Mouse (Mus musculus): Measurements from ENCODE around the gene Tmod4. TPM values are rescaled to one million over a fixed set of nuclear protein-coding genes. Genes with fewer than 3 reads are reported as not detected.

The Tmod4 gene
- polyA plus RNA-seq, 1 experiment: 0.77 TPM

DNA sequence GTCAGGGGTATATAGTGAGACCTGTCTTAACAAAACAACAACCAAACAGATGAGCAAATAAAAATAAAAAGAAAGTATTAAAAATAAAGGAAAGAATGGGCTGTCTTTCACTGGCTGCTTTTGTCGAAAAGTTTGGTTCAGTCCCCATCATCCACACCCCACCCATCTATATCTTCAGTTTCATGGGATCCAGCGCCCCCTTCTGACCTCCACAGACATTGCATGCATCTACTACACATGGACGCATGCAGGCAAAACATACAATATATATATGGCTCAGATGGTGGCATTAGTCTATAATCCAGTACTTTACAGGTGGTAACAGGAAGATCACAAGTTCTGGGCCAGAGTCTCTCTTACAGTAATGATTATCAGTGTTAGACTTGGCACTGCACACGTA lies 29.6 kb downstream of the Tmod4 start:
- Histone ChIP-seq H3K4me1 (ENCODE audit: control insufficient read depth, insufficient read depth, low read length) (no peaks in the 10 kb centered on the region), H3K27ac (ENCODE audit: insufficient read depth, low read length) (no peak overlapping the region), H3K4me3 (ENCODE audit: insufficient read depth, low read length) (no peak overlapping the region)
- peak; percentile 53 for TF ChIP-seq CTCF (IDR thresholded peaks at IDR 0.05; ENCODE audit: extremely low read depth, insufficient read depth, low read length)
- no peak for TF ChIP-seq POLR2A (IDR thresholded peaks at IDR 0.05; ENCODE audit: extremely low read depth, insufficient read depth, low read length)

DNA sequence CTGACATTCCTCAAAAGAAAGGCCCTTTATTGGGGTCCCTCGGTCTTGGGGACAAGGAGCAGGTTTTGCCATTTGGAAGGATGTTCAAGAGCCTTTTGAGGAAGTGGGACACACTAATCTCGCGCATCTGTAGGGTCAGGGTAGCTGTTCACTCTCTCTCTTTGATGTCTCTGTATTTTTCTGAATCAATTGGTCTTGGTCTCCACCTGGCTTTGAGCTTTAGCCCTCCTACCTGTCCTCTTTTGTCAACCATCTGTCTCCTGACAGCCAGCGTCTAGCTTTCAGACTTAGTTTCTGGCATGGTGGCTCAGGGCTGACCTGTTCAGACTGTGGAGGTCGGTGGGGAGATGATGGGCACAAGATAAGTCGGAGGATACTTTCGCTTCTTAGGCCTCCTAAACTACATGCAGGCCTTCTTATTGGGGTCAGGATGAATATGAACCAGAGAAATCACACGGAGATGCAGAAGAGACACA lies 35.3 kb downstream of the Tmod4 start:
- no peak overlapping the region for H3K27ac ChIP-seq (ENCODE audit: insufficient read depth, low read length)

DNA sequence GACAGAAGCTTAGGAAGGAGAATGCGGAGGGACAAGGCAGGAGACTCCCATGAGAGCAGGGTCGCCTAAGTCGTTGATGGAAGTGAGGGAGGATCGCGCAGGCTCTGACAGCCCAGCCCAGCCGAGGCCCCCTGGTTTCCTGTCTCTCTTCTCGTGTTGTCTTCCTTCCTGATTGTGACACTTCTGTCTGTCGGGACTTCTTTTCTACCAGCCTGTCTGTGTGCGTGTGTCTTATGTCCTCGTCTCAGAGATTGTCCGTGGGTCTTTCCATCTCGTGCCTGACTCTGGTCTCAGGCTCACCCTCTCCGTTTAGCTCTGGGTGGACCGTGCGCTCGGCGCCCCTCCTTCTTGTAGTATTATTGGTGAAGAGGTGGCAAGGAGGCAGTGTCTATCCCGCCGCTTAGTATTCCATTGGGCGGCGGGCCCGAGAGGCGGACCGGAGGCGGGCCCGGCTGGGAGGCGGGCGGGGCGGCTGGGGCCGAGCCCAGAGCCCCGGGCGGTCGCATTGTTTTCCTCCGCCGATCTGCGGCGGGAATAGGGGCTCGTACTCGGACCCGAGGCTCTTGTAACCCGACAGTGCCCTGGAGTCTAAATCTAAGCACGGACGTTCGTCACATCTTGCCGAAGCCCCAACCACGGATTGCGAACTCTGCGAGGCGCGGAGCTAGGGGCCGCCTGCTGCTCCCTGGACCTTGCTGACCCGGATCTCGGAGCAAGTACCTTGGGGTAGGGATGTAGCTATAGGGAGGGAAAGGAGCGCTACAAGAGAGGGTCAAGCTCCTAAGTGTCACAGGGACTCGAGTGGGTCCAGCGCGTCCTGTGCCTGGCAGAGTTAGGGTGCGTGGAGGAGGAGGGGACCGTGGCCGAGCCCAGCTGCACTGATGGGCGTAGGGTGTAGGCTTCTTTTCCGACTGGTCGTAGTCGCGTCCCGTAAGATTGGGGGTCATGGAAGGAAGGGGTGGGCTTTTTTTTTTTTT lies 36.0 kb downstream of the Tmod4 start, which contains the start of gene Sema6c:
Gene Sema6c, plus strand, starts transcription at position 471 of the 977 bp plus-strand sequence.
- peak; percentile 91 for TF ChIP-seq POLR2A (IDR thresholded peaks at IDR 0.05; ENCODE audit: extremely low read depth, insufficient read depth, low read length)
- TF ChIP-seq CTCF (IDR thresholded peaks at IDR 0.05; ENCODE audit: extremely low read depth, insufficient read depth, low read length): no peak
- H3K4me3 ChIP-seq (ENCODE audit: insufficient read depth, low read length): peak within 1 kb of the TSS; percentile 99
- no peak within 1 kb of the TSS for H3K27ac ChIP-seq (ENCODE audit: insufficient read depth, low read length)
- peaks cover 3% of the 10 kb centered on the region; the same call in 1 of the 2 replicates for H3K4me1 ChIP-seq (ENCODE audit: control insufficient read depth, insufficient read depth, low read length)

More for the DNA sequence above, 35.3 kb downstream of the Tmod4 start:
- Histone ChIP-seq H3K4me1 (ENCODE audit: control insufficient read depth, insufficient read depth, low read length) (peaks cover 3% of the 10 kb centered on the region; the same call in 1 of the 2 replicates), H3K4me3 (ENCODE audit: insufficient read depth, low read length) (peak overlapping the region; percentile 99)
- TF ChIP-seq CTCF (IDR thresholded peaks at IDR 0.05; ENCODE audit: extremely low read depth, insufficient read depth, low read length) (no peak), POLR2A (IDR thresholded peaks at IDR 0.05; ENCODE audit: extremely low read depth, insufficient read depth, low read length) (no peak)

DNA sequence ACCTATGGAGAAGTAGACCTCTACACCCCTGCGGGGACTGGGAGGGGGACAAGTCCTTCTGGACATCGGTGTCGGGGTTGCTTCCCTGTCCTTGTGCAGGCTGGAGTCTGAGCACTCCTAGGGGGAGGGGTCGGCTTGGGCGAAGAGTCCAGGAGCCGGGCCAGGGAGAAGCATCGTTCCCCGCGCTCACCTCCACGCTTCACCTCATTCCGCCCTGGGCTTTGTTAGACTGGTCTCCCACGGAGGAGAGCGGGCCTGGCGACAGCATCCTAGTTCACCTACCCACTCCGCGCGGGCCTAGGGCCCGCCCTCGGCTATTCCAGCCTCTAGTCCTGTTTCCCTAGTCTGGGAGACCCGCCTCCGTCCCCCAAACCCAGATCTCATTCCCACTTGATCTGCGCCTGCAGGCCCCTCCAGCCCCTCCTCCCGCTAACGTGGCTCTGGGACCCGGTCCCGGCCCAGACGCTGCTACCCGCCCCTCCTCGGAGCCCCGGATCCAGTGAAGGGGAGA lies 36.8 kb downstream of the Tmod4 start:
- Histone ChIP-seq H3K4me1 (ENCODE audit: control insufficient read depth, insufficient read depth, low read length) (peaks cover 3% of the 10 kb centered on the region; the same call in 1 of the 2 replicates), H3K27ac (ENCODE audit: insufficient read depth, low read length) (no peak overlapping the region), H3K4me3 (ENCODE audit: insufficient read depth, low read length) (peak overlapping the region; percentile 99)
- no peak for TF ChIP-seq CTCF (IDR thresholded peaks at IDR 0.05; ENCODE audit: extremely low read depth, insufficient read depth, low read length)
- TF ChIP-seq POLR2A (IDR thresholded peaks at IDR 0.05; ENCODE audit: extremely low read depth, insufficient read depth, low read length): no peak

DNA sequence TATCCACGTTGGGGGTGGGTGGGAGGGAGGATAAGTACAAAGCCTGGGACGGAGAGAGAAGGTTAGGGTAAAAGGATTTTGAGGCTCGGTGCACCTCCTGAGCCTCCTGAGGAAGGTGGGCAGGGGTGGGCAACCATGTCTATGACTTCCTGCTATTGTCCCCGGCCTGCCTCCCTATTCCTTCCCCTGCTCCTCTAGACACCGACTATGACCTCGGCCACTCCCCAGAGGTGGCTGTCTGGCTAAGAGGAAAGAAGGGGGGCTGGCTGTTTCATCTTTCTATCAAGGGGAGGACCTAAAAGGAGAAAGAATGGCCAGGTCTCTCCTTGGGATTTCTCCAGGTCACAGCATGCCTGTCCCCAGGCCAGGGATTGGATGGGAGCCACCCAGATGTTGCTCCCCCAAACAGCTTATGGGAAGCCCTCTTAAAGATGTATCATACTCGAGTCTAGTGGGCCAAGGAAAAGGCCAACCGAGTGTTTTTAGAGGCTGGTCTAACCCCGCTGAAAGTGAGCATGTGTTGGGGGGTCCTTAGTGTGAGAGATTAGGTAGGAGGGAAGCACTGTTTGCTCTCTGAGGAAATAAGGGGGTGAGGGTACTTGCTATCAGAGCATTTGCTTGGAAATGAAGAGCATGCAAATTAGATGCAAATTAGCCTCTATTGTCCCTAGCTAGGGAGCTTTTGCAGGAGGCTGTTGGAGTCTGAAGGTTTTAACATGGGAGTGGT lies 37.5 kb downstream of the Tmod4 start:
- no peak for TF ChIP-seq CTCF (IDR thresholded peaks at IDR 0.05; ENCODE audit: extremely low read depth, insufficient read depth, low read length)
- no peak for TF ChIP-seq POLR2A (IDR thresholded peaks at IDR 0.05; ENCODE audit: extremely low read depth, insufficient read depth, low read length)
- Histone ChIP-seq H3K4me1 (ENCODE audit: control insufficient read depth, insufficient read depth, low read length) (peaks cover 3% of the 10 kb centered on the region; the same call in 1 of the 2 replicates), H3K27ac (ENCODE audit: insufficient read depth, low read length) (no peak overlapping the region), H3K4me3 (ENCODE audit: insufficient read depth, low read length) (peak overlapping the region; percentile 99)

DNA sequence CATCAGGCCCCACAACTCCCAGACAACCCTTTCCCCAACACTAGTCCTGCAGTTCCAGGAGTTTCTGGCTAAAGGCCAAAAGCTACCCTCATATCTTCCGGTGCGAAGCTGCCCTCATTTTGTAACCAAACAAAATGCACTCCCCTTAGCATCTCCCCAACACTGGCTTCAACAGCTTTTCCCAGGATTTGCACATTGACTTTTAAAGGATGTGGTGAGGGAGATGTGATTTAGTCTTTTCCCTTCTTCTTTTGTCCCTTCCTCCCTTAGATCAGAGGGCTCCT lies 38.0 kb downstream of the Tmod4 start:
- H3K27ac ChIP-seq (ENCODE audit: insufficient read depth, low read length): no peak overlapping the region
- peak overlapping the region; percentile 99; the same call in 1 of the 2 replicates for H3K4me3 ChIP-seq (ENCODE audit: insufficient read depth, low read length)
- no peak for TF ChIP-seq CTCF (IDR thresholded peaks at IDR 0.05; ENCODE audit: extremely low read depth, insufficient read depth, low read length)
- no peak for TF ChIP-seq POLR2A (IDR thresholded peaks at IDR 0.05; ENCODE audit: extremely low read depth, insufficient read depth, low read length)
- H3K4me1 ChIP-seq (ENCODE audit: control insufficient read depth, insufficient read depth, low read length): peaks cover 3% of the 10 kb centered on the region; the same call in 1 of the 2 replicates

DNA sequence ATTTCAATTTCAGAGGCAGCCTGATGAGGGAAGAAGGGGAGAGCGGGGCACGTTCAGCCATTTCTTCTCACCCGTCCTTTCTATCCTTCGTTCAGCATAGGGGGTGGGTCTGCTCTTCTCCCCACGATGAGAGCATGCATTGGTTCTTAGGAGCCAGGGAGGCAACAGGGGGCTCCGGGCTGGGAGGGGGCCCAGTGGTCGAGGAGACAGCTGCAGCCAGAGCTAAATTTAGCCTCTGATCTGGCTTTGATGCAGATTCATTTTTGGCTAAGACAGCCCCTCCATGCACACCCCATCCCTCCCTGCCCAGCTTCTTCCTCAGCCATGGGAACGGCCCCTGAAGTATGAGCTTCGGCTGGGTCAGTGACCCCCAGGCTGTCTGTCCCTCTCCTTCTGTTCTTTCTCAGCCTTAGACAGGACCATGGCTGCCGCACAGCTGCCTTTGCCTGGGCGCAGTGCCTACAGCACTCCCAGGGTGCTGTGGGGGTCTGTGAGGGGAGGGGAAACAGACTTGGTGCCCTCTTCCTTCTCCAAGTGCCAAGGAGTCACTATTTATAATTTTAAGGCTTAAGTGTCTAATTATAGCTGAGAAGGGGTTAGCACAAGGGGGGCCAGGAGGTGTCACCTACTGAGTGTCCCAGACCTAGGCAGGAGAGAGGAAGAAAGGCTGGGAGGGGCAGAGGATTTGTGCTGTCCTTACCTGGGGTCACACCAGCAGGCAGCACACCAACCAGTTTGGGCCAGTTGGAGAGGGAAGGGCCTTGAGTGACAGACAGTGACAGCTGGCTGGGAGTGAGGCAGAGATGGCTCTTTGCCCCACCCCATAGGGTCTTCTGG lies 39.4 kb downstream of the Tmod4 start:
- TF ChIP-seq POLR2A (IDR thresholded peaks at IDR 0.05; ENCODE audit: extremely low read depth, insufficient read depth, low read length) (no peak), CTCF (IDR thresholded peaks at IDR 0.05; ENCODE audit: extremely low read depth, insufficient read depth, low read length) (no peak)
- H3K4me3 ChIP-seq (ENCODE audit: insufficient read depth, low read length): no peak overlapping the region
- no peak overlapping the region for H3K27ac ChIP-seq (ENCODE audit: insufficient read depth, low read length)
- H3K4me1 ChIP-seq (ENCODE audit: control insufficient read depth, insufficient read depth, low read length): peaks cover 3% of the 10 kb centered on the region; the same call in 1 of the 2 replicates

DNA sequence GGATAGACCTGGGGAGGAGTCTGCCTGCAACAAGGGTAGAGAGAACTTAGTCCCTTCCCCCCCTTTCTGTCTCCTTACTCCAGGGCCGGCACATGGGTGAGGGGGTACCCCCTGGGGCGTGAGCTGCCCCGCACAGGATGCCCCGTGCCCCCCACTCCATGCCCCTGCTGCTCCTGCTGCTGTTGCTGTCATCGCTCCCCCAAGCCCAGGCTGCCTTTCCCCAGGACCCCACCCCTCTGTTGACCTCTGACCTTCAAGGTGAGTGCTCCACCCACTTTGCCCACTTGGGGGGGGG lies 39.9 kb downstream of the Tmod4 start:
- TF ChIP-seq CTCF (IDR thresholded peaks at IDR 0.05; ENCODE audit: extremely low read depth, insufficient read depth, low read length): no peak
- no peak for TF ChIP-seq POLR2A (IDR thresholded peaks at IDR 0.05; ENCODE audit: extremely low read depth, insufficient read depth, low read length)
- H3K27ac ChIP-seq (ENCODE audit: insufficient read depth, low read length): no peak overlapping the region

More for the DNA sequence above, 39.9 kb downstream of the Tmod4 start:
- Histone ChIP-seq H3K4me3 (ENCODE audit: insufficient read depth, low read length) (no peak overlapping the region), H3K4me1 (ENCODE audit: control insufficient read depth, insufficient read depth, low read length) (peaks cover 3% of the 10 kb centered on the region; the same call in 1 of the 2 replicates)
